Mouse (Mus musculus): ENCODE data around the gene Olfr1255.

The Olfr1255 gene

DNA sequence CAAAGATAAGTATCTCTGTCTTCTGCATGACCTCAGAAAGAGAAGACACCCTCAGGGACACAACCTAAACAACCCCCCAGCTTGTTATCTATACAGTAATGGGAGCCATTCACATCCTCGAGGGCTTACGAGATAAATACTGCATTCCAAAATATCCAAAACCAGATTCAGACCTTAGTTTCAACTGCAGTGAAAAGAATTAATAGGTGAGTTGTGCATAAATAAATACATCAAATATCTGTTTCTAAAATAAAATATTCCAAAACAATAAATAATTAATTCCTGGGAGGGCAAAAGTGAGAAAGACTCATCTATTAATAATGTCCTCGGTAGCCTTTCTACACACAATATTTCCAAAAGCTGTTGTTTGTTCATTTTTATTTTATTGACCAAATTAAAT, at the start of gene Olfr1255:
Olfr1255 (plus strand) TSS at position 301 of the 400 bp plus-strand sequence.
- DNase-seq (ENCODE audit: low read depth) = no peak

GRCm38 (mm10) chr2:89793519-89793918, 18.3 kb upstream of the Olfr1255 start, which contains the start of gene Olfr1254:
Gene Olfr1254 (minus strand): TSS chr2:89793619.
- DNase-seq (ENCODE audit: low read depth) = no peak

DNA sequence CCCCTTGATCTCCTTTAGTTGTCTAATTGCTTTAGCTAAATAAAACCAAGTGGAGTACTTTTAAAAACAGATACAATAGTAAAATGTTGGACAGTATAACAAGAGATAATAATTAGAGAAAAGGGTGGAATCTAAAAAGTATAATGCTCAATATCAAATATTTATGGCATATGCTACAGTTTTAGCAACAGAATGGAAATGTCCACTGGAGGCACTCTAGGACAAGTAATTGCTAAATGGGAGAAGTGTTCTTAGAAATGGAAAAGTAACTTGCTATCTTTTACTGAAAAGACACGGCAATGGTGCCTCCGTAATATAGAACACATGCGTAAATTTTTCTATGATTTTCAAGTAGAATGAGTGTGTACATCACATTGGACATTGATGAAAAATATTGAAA, 12.3 kb upstream of the Olfr1255 start:
- no peak for DNase-seq (ENCODE audit: low read depth)

GRCm38 (mm10) chr2:89810751-89811150, 1.1 kb upstream of the Olfr1255 start:
- DNase-seq (ENCODE audit: low read depth) = no peak

GRCm38 (mm10) chr2:89820216-89820615, 8.4 kb downstream of the Olfr1255 start:
- no peak for DNase-seq (ENCODE audit: low read depth)

DNA sequence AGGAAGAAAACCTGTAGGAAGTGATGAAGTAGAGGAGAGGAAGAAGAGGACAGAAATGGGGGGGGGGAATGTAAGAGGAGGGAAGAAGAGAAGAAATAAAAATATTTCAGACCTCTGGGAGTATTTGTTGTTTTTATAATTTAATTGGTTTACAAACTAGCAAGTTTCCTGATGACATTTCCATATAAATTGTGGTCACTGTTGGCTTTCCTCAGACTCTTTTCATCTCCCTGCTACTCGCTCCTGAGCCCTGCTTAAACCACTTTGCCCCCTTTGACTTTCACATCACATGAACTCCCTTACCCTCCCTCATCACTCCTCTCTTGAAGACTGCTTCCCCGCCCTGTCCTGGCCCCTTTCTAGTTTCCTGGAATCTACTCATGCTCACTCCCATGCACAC, 29.6 kb downstream of the Olfr1255 start, which contains the start of gene Olfr1256:
Olfr1256 (minus strand) TSS at position 101 of the 400 bp plus-strand sequence.
- DNase-seq (ENCODE audit: low read depth) = no peak

DNA sequence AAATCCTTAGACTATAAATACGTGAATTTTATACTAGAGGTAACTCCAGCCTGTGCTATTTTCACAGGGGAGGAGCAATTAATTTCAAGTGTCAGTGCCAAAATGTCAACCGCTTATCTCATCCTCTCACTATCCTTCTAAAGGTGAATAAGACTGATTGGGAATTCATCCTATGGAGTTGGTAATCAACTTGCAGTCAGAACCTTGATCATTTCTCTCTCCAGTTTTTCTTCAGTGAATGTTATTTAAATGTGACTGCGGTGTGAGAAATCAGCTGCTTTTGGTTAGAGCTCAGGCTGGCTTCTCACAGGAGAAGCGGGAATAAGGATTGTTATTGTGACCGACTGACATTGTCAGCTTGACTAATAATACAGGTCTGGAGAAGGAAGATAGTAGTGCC, 36.3 kb downstream of the Olfr1255 start, which contains the start of gene Olfr48:
Olfr48 (minus strand) TSS at position 101 of the 400 bp plus-strand sequence.
- DNase-seq (ENCODE audit: low read depth) = no peak

DNA sequence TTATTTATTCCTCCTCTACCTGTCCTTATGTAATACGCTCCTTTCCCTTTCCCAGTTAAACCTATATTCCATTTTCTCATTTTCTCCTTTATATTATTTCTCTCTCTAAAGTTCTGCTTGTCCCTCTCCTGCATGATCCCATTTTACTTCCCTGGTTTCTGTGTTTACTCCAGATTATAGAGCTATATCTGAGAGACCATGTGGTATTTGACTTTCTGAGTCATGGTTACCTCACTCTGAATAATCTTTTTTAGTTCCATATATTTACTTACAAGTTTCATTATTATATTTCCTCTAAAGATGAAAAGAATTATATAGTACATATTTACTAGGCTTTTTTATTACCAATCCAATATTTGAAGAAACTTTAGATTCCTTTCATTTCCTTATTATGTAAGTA, 37.4 kb downstream of the Olfr1255 start:
- DNase-seq (ENCODE audit: low read depth) = no peak

Measured in induced T-regulatory cell, adult 2 months (primary cell).